Mouse (Mus musculus) cerebellum, adult 18-20 months (tissue): ENCODE results near the gene Rcn3.
"Not testable (repeated sequence)": the region's sequence is repeated elsewhere in the genome, so short reads cannot be mapped to it uniquely, and the experiment has no call there.

Experiments
- DNase-seq, 2 experiments: peaks; one replicate each; pipeline ENCODE4 v3.0.0; 2021

Gene Rcn3

GRCm38 (mm10) chr7:45092048-45092447 is at the start of gene Rcn3:
Gene Rcn3, minus strand, starts transcription at chr7:45092221.
- no peak for DNase-seq

GRCm38 (mm10) chr7:45141319-45141718 is 49.3 kb upstream of the Rcn3 start:
- no peak for DNase-seq

- DNase-seq: no peak
Observed at GRCm38 (mm10) chr7:45139904-45140723, 48.1 kb upstream of the Rcn3 start.

GRCm38 (mm10) chr7:45138403-45138802 is 46.4 kb upstream of the Rcn3 start:
- no peak for DNase-seq

DNA sequence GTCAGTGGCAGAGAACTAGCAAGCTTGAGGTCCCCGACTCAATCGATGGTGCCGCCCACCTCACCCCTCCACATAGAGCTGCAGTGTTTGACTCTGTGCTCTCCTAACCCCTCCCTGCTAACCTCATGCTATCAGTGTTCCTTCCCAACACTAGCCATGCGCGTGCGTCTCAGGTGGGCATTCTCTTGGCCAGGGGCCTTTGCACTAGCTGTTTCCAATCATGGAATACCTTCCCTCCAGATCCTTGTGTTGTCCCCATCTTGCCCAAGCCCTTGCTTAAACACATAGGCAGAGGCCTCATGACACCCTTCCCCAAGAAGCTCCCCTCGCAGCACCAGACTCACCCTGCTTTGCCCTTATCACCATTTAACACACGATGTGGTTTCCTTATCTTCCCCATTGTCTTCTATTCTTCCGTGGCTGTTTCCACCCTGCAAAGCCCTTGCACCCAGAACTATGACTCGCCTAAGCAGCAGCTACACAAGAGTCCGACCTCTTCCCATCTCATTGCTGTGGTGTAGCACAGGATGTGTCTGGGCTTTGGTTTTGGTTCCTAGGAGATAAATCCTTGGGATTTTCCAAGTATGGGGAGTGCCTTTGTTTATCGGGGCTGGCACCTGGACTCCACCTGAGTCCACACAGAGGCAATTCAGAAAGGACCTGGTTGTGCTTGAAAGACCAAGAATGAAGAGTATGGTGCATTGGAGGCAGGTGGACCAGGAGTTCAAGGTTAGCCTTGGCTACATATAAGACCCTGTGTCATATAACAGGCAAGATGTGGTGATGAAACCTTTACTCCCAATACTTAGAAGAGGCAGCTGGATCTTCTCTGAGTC is 45.4 kb upstream of the Rcn3 start:
- DNase-seq: no peak

DNA sequence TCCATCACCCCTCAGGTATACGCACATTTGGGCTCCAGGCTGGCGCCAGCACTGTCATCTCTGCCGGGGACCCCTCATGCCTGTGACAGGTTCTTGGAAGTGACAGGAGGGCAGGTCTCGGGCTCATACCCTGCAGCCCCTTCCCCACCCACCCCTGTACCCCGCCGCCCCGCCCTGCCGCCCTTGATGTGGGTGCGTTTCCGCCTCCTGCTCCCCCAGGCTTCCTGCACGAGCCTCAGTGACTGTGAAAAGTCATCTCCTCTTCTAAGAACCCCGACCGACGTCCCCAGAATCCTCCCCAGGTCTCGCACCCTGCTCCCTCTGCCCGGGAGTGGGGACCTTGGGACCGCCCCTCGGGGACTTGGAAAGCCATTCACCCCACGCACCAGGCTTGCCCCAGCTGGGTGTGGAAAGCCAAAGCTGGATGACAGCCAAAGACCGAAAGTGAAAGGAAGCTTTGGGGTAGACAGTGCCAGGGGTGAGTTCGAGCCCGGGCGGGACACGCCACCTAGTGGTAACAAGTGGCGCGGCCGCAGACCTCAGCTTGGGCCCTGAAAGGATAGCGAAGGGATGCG is 44.1 kb upstream of the Rcn3 start, which contains the start of the genes Gm45713 and Flt3l:
Gene Gm45713 (minus strand): TSS at position 239 of the 575 bp plus-strand sequence.
Gene Flt3l (minus strand): TSS at position 440 of the 575 bp plus-strand sequence.
- DNase-seq: peak; percentile 91 to 94

DNA sequence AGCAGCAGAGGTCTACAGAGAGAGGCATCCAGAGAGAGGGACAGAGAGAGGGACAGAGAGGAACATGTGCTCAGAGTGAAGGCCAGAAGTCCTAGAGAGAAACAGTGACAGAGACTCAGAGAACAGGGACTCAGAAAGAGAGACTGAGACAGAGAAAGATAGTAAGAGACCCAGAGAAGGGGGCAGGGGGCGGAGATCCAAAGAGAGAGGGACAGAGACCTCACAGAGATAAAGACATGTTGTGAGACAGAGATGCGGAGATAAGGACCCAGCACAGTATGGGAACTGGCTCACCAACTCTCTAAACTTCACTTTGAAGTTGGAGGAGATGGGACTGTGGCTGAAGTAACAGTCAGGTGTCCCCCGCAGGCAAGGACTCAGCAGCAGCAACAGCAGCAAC is 43.3 kb upstream of the Rcn3 start:
- DNase-seq: no peak

DNA sequence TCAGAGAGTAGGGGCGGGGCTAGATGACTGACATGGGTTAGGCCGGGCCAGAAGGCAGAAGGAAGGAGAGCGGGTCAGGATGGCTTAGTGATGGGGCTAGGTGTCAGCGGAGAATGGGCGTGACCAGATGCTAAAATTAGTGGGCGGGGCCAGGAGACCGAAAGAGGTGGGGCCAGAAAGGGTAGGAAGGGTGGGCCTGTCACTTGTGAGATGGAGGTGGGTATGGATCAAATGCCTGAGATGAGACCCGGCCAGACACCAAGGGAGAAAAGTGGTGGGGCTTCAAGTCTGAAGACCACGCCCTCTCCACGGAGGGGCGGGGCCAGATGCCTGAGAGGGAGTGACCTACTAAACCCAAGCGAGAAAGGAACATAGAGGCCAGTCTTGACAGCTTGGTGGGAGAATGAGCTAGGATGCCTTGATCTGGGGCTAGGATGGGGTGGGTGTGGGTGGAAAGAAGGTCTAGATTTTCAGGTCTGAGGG is 42.6 kb upstream of the Rcn3 start:
- DNase-seq: no peak

DNA sequence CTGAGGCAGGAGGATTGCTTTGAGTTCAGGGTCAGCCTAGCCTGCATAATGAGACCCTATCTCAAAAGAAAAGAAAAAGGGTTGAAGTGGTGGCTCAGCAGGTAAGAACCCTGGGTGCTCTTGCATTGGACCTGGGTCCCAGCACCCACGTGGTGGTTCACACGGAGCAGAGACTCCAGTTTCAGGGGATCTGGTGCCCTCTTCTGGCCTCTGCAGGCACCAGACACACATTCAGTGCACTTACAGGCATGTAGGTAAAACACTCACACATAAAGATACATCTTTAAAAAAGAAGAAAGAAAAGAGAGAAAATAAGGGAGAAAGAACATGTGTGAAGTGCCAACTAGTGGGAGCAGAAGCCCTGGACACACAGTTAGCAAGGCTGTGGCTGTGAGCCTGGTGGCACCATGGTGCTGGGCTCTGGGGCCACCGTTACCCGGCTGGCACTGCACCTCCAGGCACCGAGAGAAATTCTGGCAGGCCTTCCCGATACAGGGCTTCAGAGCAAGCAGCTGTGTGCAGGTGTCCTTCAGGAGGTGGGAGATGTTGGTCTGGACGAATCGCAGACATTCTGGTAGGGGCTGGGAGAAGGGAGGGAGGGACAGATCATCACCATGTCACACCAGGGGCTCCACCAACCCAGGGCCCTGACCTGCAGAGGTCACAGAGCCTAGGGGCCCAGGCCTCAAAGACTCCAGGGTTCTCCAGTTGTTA is 41.6 kb upstream of the Rcn3 start:
- DNase-seq: no peak

- no peak for DNase-seq
Observed at GRCm38 (mm10) chr7:45131850-45132249, 39.8 kb upstream of the Rcn3 start.

GRCm38 (mm10) chr7:45129776-45130512 is 37.9 kb upstream of the Rcn3 start:
- DNase-seq: no peak

- no peak for DNase-seq
Observed at GRCm38 (mm10) chr7:45129318-45129717, 37.3 kb upstream of the Rcn3 start.

DNA sequence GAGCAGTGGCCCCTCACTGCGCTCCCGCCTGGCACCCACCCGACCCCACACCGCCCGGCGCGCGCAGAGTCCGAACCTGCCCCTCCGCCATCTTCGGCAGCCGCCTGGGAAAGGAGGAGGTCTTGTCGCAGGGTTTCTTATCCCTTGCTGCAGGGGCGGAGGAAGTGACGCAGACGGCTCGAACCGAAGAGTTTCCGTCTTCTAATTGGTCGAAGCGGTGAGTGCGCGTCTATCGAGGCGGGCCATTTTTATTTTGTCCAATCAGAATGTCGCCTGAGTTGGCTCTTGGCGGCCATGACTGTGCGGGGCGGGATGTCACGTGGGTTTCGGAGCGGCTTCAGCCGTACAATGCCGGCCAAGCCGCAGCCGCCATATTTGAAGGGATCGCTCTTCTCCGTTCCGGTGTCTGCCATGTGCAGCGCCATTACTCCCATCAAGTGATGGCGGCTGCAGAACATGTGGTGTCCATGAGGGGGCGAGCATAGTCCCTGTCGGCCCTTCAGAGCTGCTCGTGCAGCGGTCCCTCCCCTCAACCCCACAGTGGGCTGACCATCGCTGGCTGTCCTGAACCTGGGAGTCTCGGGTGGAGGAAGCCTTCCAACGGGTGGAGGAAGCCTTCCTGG is 36.7 kb upstream of the Rcn3 start, which contains the start of gene Rpl13a:
Gene Rpl13a (minus strand): TSS at position 138 of the 623 bp plus-strand sequence.
- DNase-seq: peak; percentile 98 to 99

DNA sequence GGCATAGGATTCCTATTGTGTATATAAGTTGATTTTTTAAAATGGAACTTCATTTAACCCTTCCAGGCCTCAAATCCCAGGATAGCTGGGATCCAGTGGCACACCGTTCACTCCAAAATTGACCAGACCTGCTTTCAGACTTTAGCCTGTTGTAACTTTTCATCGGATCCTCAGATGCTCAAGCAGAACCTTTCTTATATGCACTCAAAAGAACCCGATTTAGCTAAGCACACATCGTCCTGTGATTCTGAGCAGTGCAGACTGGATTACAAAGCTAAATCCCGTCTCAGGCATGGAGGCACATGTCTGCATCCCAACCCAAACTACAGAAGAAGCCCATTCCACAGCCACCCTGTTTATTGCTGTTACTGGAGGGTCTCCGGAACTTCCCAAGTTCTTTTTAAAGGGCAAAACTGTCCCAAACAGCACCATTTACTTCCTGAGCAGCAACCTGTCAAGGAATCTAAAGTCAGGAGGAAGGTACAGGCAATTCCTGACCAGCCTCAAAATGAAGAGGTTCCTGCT is 35.7 kb upstream of the Rcn3 start:
- DNase-seq: no peak

DNA sequence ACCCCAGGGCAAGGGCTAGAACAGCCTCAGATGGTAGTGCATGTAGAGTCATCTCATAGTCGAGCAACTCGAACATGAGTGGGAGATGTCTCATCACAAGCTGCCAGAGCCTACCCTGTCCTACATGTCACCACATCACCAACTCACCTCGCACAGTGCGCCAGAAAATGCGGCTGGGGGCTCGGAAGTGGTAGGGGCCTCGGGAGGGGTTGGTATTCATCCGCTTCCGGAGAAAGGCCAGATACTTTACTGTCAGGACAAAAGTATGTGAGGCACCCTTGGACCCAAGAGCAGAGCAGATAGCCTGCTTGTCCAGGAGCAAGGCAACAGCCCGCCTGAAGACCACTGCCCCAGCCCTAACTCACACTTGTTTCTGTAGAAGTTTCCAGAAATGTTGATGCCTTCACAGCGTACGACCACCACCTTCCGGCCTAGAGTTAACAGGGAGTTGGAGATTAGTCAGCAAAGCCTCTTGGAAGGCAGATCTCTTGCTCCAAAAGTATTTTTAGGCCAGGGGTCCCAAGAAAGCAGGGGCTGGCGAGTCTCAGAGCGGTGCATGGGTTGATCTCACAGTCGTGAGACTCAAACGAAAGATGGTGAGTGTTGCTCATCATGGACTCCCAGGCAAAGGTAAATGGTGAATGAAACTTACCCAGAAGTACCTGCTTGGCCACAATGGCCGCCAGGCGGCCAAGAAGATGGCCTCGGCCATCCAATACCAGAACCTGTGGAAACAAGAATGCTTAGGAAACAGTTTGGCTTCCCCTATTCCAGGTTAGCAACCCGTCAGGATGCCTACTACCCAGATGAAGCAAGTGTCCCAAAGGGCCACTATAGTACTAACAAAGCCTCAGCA is 35.1 kb upstream of the Rcn3 start:
- no peak for DNase-seq

DNA sequence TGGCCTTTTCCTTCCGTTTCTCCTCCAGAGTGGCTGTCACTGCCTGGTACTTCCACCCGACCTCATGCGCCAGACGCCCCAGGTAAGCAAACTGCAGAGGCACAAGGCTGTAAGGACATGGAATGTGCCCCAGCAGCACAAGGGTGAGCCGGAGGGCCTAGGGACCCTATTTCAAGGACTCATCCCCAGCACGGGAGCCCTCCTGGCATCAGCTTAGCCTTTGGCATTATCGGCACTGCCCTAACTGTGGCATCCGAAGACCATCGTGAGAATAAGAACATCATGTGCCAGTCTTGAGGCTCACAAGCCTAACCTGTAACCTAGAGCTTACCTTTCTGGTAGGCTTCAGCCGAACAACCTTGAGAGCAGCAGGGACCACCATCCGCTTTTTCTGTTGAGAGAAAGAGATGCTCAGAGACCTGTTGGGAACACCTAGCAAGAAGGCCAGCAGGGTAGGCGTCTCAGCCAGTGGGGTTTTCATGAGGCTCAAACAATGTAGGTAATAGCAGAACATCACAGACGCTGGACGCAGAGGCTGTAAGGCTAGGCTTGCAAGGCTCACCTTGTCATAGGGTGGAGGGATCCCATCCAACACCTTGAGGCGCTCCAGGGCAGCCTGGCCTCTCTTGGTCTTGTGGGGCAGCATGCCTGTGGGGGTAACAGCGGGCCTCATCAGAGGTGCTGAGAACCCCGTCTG is 34.3 kb upstream of the Rcn3 start:
- DNase-seq: no peak

GRCm38 (mm10) chr7:45125649-45126048 is 33.6 kb upstream of the Rcn3 start:
- DNase-seq: not testable (repeated sequence)

GRCm38 (mm10) chr7:45125144-45125600 is 33.2 kb upstream of the Rcn3 start:
- DNase-seq: no peak
